In the genomic region with DNA sequence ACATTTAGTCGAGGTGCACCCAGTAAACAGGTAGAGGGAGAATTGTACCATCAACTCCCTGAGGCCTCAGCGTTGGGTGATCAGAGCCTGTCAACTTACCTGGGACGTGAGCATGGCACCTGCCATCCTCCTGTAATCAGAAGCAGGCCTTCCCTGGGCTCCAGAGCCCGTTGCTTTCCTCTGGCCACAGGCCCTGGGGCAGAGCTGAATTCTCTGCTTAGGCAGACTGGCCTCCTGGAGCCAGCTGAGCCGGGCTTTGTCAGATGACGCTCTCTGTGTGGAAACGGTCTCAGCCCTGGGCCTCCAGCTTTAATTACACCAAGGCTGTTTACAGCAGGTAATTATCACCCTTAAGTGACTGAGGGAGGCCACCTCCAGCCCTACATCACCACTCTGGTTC, we compare ENCODE assay signal across 12 mouse cellular contexts.
"Had no signal": no experiment of that assay in that cellular context is flagged by ENCODE, and none has a peak within 500 bp of the region (broad histone marks: within the 10 kb centered on the region; RNA-seq: fewer than 3 reads in every experiment).

No protein-coding gene starts in this region.

- H3K9me3 ChIP-seq: midbrain, embryonic 10.5 days had no signal

- DNase-seq: kidney, postnatal 14 days; lung, embryonic 14.5 days; lung, postnatal 10 days; lung, postnatal 4 days; midbrain, embryonic 14.5 days; right cerebral cortex, adult 18-20 months; right cerebral cortex, postnatal 25 days had no signal

- H3K4me2 ChIP-seq: kidney, embryonic 15.5 days; liver, embryonic 12.5 days; lung, embryonic 14.5 days; neural tube, embryonic 15.5 days had no signal

- H3K27ac ChIP-seq: kidney, embryonic 15.5 days; liver, embryonic 12.5 days; midbrain, embryonic 10.5 days; neural tube, embryonic 15.5 days had no signal

- ATAC-seq: liver, embryonic 12.5 days had no signal

- H3K36me3 ChIP-seq: kidney, embryonic 15.5 days; liver, embryonic 12.5 days; midbrain, embryonic 10.5 days; neural tube, embryonic 15.5 days had no signal

- H3K9ac ChIP-seq: kidney, embryonic 15.5 days; liver, embryonic 12.5 days; lung, embryonic 14.5 days; neural tube, embryonic 15.5 days had no signal

- H3K4me1 ChIP-seq: liver, embryonic 12.5 days had no signal

- H3K4me3 ChIP-seq: kidney, embryonic 15.5 days; liver, embryonic 12.5 days; midbrain, embryonic 10.5 days; myocyte; neural tube, embryonic 15.5 days had no signal
